Mouse (Mus musculus): Measurements from ENCODE around the gene Ndufs5. TPM values are rescaled to one million over a fixed set of nuclear protein-coding genes. Genes with fewer than 3 reads are reported as not detected.

Gene Ndufs5
- total RNA-seq, 1 experiment from 2014 or later = 103 TPM

- peak; percentile 46 for ATAC-seq (replicated peaks; ENCODE audit: low read depth, poor library complexity, severe bottlenecking)
Observed at GRCm38 (mm10) chr4:123662914-123663687, 54.9 kb downstream of the Ndufs5 start.

Other genes starting within 250 kb of the Ndufs5 start
- gene Macf1, start 33.8 kb downstream of the Ndufs5 start, total RNA-seq (2017) = 225 and 245 TPM in 2 replicates
- gene Akirin1, start 32.1 kb upstream of the Ndufs5 start, total RNA-seq (2017) = 20.8 and 24.1 TPM in 2 replicates
- not detected in 2 replicates for gene Rhbdl2, start 69.7 kb upstream of the Ndufs5 start, total RNA-seq (2017)
- not detected in 2 replicates for gene 4933427I04Rik, start 141.5 kb upstream of the Ndufs5 start, total RNA-seq (2017)
- gene Mycbp, start 186.6 kb upstream of the Ndufs5 start, total RNA-seq (2017) = 24.9 and 32.3 TPM in 2 replicates
- 42.1 and 57.7 TPM in 2 replicates for gene Rragc, start 199.2 kb upstream of the Ndufs5 start, total RNA-seq (2017)
- not detected in 2 replicates for gene 4930535I16Rik, start 199.8 kb upstream of the Ndufs5 start, total RNA-seq (2017)